Mouse (Mus musculus) cerebellum, adult 9-11 months (tissue): ENCODE results near the gene Zdhhc16.
"Not testable (repeated sequence)": the region's sequence is repeated elsewhere in the genome, so short reads cannot be mapped to it uniquely, and the experiment has no call there.

Experiments used
- DNase-seq: peaks from one replicate; pipeline ENCODE4 v3.0.0; 2022

Gene Zdhhc16

GRCm38 (mm10) chr19:41913774-41914591 is 19.3 kb upstream of the Zdhhc16 start:
- DNase-seq: no peak

- not testable (repeated sequence) for DNase-seq
Measured at GRCm38 (mm10) chr19:41914592-41914882, 18.7 kb upstream of the Zdhhc16 start.

GRCm38 (mm10) chr19:41915294-41915693 is 18.0 kb upstream of the Zdhhc16 start:
- no peak for DNase-seq

GRCm38 (mm10) chr19:41916853-41917252 is 16.4 kb upstream of the Zdhhc16 start:
- DNase-seq: no peak

GRCm38 (mm10) chr19:41919471-41919870 is 13.8 kb upstream of the Zdhhc16 start:
- no peak for DNase-seq

- DNase-seq: no peak
Measured at GRCm38 (mm10) chr19:41920412-41921067, 12.7 kb upstream of the Zdhhc16 start.

GRCm38 (mm10) chr19:41932686-41933085 is 594 bp upstream of the Zdhhc16 start:
- DNase-seq: no peak

- DNase-seq: no peak
Measured at GRCm38 (mm10) chr19:41934124-41934523, 844 bp downstream of the Zdhhc16 start.

- DNase-seq: no peak
Measured at GRCm38 (mm10) chr19:41935921-41936320, 2.6 kb downstream of the Zdhhc16 start.

GRCm38 (mm10) chr19:41938539-41938938 is 5.3 kb downstream of the Zdhhc16 start:
- DNase-seq: no peak

- DNase-seq: no peak
Measured at GRCm38 (mm10) chr19:41943841-41944240, 10.6 kb downstream of the Zdhhc16 start.

GRCm38 (mm10) chr19:41952287-41952686 is 19.0 kb downstream of the Zdhhc16 start:
- no peak for DNase-seq

- no peak for DNase-seq
Measured at GRCm38 (mm10) chr19:41953574-41953973, 20.3 kb downstream of the Zdhhc16 start.

GRCm38 (mm10) chr19:41969618-41970017 is 36.3 kb downstream of the Zdhhc16 start:
- DNase-seq: no peak

- DNase-seq: no peak
Measured at GRCm38 (mm10) chr19:41973891-41974794, 40.9 kb downstream of the Zdhhc16 start.

GRCm38 (mm10) chr19:41980422-41980818 is 47.1 kb downstream of the Zdhhc16 start:
- DNase-seq: peak; percentile 77

- DNase-seq: peak; percentile 99
Measured at GRCm38 (mm10) chr19:41980819-41981594, 47.7 kb downstream of the Zdhhc16 start, which contains the start of gene Mms19. Mms19 (minus strand) TSS chr19:41981157.

GRCm38 (mm10) chr19:41981595-41981927 is 48.3 kb downstream of the Zdhhc16 start, which contains the start of gene Ubtd1:
Ubtd1 (plus strand) TSS chr19:41981763.
- DNase-seq: no peak

GRCm38 (mm10) chr19:41981931-41982790 is 48.9 kb downstream of the Zdhhc16 start:
- no peak for DNase-seq

GRCm38 (mm10) chr19:41982791-41983150 is 49.5 kb downstream of the Zdhhc16 start:
- no peak for DNase-seq

- DNase-seq: no peak
Measured at GRCm38 (mm10) chr19:41985994-41986393, 52.7 kb downstream of the Zdhhc16 start.

GRCm38 (mm10) chr19:41987206-41987605 is 53.9 kb downstream of the Zdhhc16 start:
- peak; percentile 3 for DNase-seq
